Mouse (Mus musculus) retina, embryonic 14.5 days (tissue): Measurements from ENCODE around the gene Slc25a34.

Experiments
- DNase-seq: peaks from one replicate; pipeline ENCODE4 v3.0.0-alpha.2; 2015; ENCODE audit warnings: low spot score

The Slc25a34 gene

GRCm38 (mm10) chr4:141617863-141618564, 5.6 kb downstream of the Slc25a34 start:
- no peak for DNase-seq

- peak; percentile 71 for DNase-seq
These were observed 6.3 kb downstream of the Slc25a34 start for GRCm38 (mm10) chr4:141617299-141617698.

GRCm38 (mm10) chr4:141616811-141617210, 6.8 kb downstream of the Slc25a34 start:
- no peak for DNase-seq

GRCm38 (mm10) chr4:141614946-141615345, 8.7 kb downstream of the Slc25a34 start:
- peak; percentile 42 for DNase-seq

- DNase-seq: no peak
These were observed 14.1 kb downstream of the Slc25a34 start for GRCm38 (mm10) chr4:141609538-141609937.

- no peak for DNase-seq
These were observed 17.8 kb downstream of the Slc25a34 start, which contains the start of gene Fblim1 for GRCm38 (mm10) chr4:141605861-141606260. Gene Fblim1, minus strand, starts transcription at chr4:141606096.

GRCm38 (mm10) chr4:141605421-141605820, 18.2 kb downstream of the Slc25a34 start:
- no peak for DNase-seq

- DNase-seq: no peak
These were observed 19.1 kb downstream of the Slc25a34 start for GRCm38 (mm10) chr4:141604493-141604892.

- DNase-seq: no peak
These were observed 19.7 kb downstream of the Slc25a34 start for GRCm38 (mm10) chr4:141603921-141604320.

GRCm38 (mm10) chr4:141602523-141603223, 20.9 kb downstream of the Slc25a34 start:
- no peak for DNase-seq

- no peak for DNase-seq
These were observed 22.3 kb downstream of the Slc25a34 start for GRCm38 (mm10) chr4:141601148-141601862.

- peak; percentile 30 for DNase-seq
These were observed 23.3 kb downstream of the Slc25a34 start for GRCm38 (mm10) chr4:141600364-141600763.

- peak; percentile 48 for DNase-seq
These were observed 24.1 kb downstream of the Slc25a34 start for GRCm38 (mm10) chr4:141599251-141600141.

GRCm38 (mm10) chr4:141598894-141599250, 24.7 kb downstream of the Slc25a34 start:
- DNase-seq: no peak

- peak; percentile 41 for DNase-seq
These were observed 25.3 kb downstream of the Slc25a34 start for GRCm38 (mm10) chr4:141598199-141598893.

- no peak for DNase-seq
These were observed 26.8 kb downstream of the Slc25a34 start for GRCm38 (mm10) chr4:141596700-141597328.

- DNase-seq: no peak
These were observed 27.9 kb downstream of the Slc25a34 start for GRCm38 (mm10) chr4:141595605-141596268.

- DNase-seq: no peak
These were observed 28.5 kb downstream of the Slc25a34 start for GRCm38 (mm10) chr4:141595138-141595537.

- DNase-seq: peak; percentile 49
These were observed 32.1 kb downstream of the Slc25a34 start for GRCm38 (mm10) chr4:141591547-141591946.

- no peak for DNase-seq
These were observed 39.7 kb downstream of the Slc25a34 start for GRCm38 (mm10) chr4:141583919-141584318.
